In genomic region chr17:49419813-49420212, GRCm38 (mm10) we compare ENCODE assay signal across 26 mouse cellular contexts. TPM values are rescaled to one million over a fixed set of nuclear protein-coding genes. Genes with fewer than 3 reads are reported as not detected.
DNase-seq lines count a peak whose midpoint lies in the region; ATAC-seq and TF ChIP-seq lines count a peak whose summit lies in the region.
"Had no signal": no experiment of that assay in that cellular context is flagged by ENCODE, and none has a peak within 500 bp of the region (broad histone marks: within the 10 kb centered on the region; RNA-seq: fewer than 3 reads in every experiment).

No protein-coding gene starts in this region.

- H3K27me3 ChIP-seq in kidney, postnatal 0 days (ENCODE audit: insufficient read depth, low read length): no peaks in the 10 kb centered on the region
- no peaks in the 10 kb centered on the region for H3K27me3 ChIP-seq in liver, embryonic 15.5 days
- no peaks in the 10 kb centered on the region for H3K27me3 ChIP-seq in liver, embryonic 16.5 days (ENCODE audit: control insufficient read depth, insufficient read depth, low read depth, low read length)
- H3K27me3 ChIP-seq in embryonic facial prominence, embryonic 10.5 days (replicated peaks; ENCODE audit: low read depth, poor library complexity, severe bottlenecking): no peaks in the 10 kb centered on the region
- H3K27me3 ChIP-seq: forebrain, embryonic 13.5 days; heart, embryonic 13.5 days had no signal

- no peak for TF ChIP-seq CTCF in kidney, postnatal 0 days (IDR thresholded peaks at IDR 0.05; ENCODE audit: low read depth)

- no peaks in the 10 kb centered on the region for H3K9me3 ChIP-seq in kidney, postnatal 0 days (replicated peaks; ENCODE audit: low read length)
- H3K9me3 ChIP-seq in liver, embryonic 15.5 days (replicated peaks): no peaks in the 10 kb centered on the region
- H3K9me3 ChIP-seq in liver, embryonic 16.5 days (replicated peaks; ENCODE audit: control insufficient read depth, low read length): no peaks in the 10 kb centered on the region
- H3K9me3 ChIP-seq in embryonic facial prominence, embryonic 10.5 days: no peaks in the 10 kb centered on the region
- H3K9me3 ChIP-seq: forebrain, embryonic 10.5 days; forebrain, embryonic 13.5 days; heart, embryonic 10.5 days; heart, embryonic 13.5 days had no signal

- H3K9ac ChIP-seq in kidney, postnatal 0 days (ENCODE audit: low read depth, low read length): no peak overlapping the region
- H3K9ac ChIP-seq in liver, embryonic 15.5 days: no peak overlapping the region
- no peak overlapping the region for H3K9ac ChIP-seq in liver, embryonic 16.5 days (ENCODE audit: low read depth, low read length)
- H3K9ac ChIP-seq: forebrain, embryonic 13.5 days; heart, embryonic 13.5 days; hindbrain, embryonic 14.5 days had no signal

- no peak overlapping the region for H3K4me2 ChIP-seq in kidney, postnatal 0 days (ENCODE audit: low read length)
- H3K4me2 ChIP-seq in liver, embryonic 15.5 days: no peak overlapping the region
- no peak overlapping the region for H3K4me2 ChIP-seq in liver, embryonic 16.5 days (ENCODE audit: low read depth, low read length)
- H3K4me2 ChIP-seq: forebrain, embryonic 13.5 days; heart, embryonic 13.5 days; hindbrain, embryonic 14.5 days had no signal

- WGBS in kidney, postnatal 0 days: 46% methylated on average over 6 of the region's 6 CpGs
- 55% methylated on average over 6 of the region's 6 CpGs for WGBS in liver, embryonic 15.5 days (ENCODE audit: insufficient replicate concordance)
- 53% methylated on average over 6 of the region's 6 CpGs for WGBS in liver, embryonic 16.5 days (ENCODE audit: insufficient replicate concordance)
- WGBS in embryonic facial prominence, embryonic 10.5 days: 66% methylated on average over 6 of the region's 6 CpGs

- no peak for ATAC-seq in kidney, postnatal 0 days (replicated peaks; ENCODE audit: low FRiP score, low read depth)
- ATAC-seq in liver, embryonic 15.5 days (ENCODE audit: insufficient read depth): peak; percentile 55; the same call in 1 of the 2 replicates
- ATAC-seq in liver, embryonic 16.5 days (ENCODE audit: low read depth): peak; percentile 65; the same call in 1 of the 2 replicates
- ATAC-seq: activated CD4-positive, CD25-positive, alpha-beta regulatory T cell, adult 4 months; CD4-positive, CD25-positive, alpha-beta regulatory T cell, adult 4 months; forebrain, embryonic 13.5 days; forebrain, embryonic 16.5 days had no signal

- H3K4me3 ChIP-seq in kidney, postnatal 0 days (replicated peaks; ENCODE audit: low read depth, low read length): no peak overlapping the region
- no peak overlapping the region for H3K4me3 ChIP-seq in liver, embryonic 15.5 days (replicated peaks)
- H3K4me3 ChIP-seq in liver, embryonic 16.5 days (ENCODE audit: low read depth, low read length): no peak overlapping the region
- H3K4me3 ChIP-seq in embryonic facial prominence, embryonic 10.5 days: no peak overlapping the region
- H3K4me3 ChIP-seq: forebrain, embryonic 10.5 days; forebrain, embryonic 13.5 days; heart, adult 2 months; heart, embryonic 10.5 days; heart, embryonic 13.5 days had no signal

- no peaks in the 10 kb centered on the region for H3K4me1 ChIP-seq in kidney, postnatal 0 days (replicated peaks; ENCODE audit: insufficient read depth, low read length)
- H3K4me1 ChIP-seq in liver, embryonic 15.5 days (replicated peaks): peaks cover 12% of the 10 kb centered on the region; the same call in 1 of the 2 replicates
- H3K4me1 ChIP-seq in liver, embryonic 16.5 days (ENCODE audit: control insufficient read depth, low read depth, low read length): peaks cover 3% of the 10 kb centered on the region
- H3K4me1 ChIP-seq in embryonic facial prominence, embryonic 10.5 days: peaks cover 10% of the 10 kb centered on the region; the same call in 1 of the 2 replicates
- H3K4me1 ChIP-seq: forebrain, embryonic 10.5 days; forebrain, embryonic 13.5 days; heart, embryonic 10.5 days; heart, embryonic 13.5 days had no signal

- peak; percentile 14 for DNase-seq in kidney, postnatal 0 days (ENCODE audit: low spot score)
- DNase-seq in kidney, postnatal 4 days: no peak
- no peak for DNase-seq in spleen, postnatal 4 days (ENCODE audit: low spot score in 2 of 2)
- DNase-seq in embryonic facial prominence, embryonic 10.5 days (ENCODE audit: low spot score): no peak
- DNase-seq: adrenal gland, adult 8-10 months; adrenal gland, postnatal 25 days; cerebellum, adult 11-12 months; cerebellum, adult 8-10 months; cerebellum, postnatal 10 days; cerebellum, postnatal 36 days; embryo, embryonic 11 days; gastrocnemius, postnatal 10 days; gastrocnemius, postnatal 36 days; heart, adult 2 months; heart, postnatal 14 days; heart, postnatal 4 days had no signal

- H3K27ac ChIP-seq in kidney, postnatal 0 days: no peak overlapping the region
- peak overlapping the region; percentile 3; the same call in 1 of the 2 replicates for H3K27ac ChIP-seq in liver, embryonic 15.5 days (replicated peaks)
- H3K27ac ChIP-seq in liver, embryonic 16.5 days (ENCODE audit: low read length): no peak overlapping the region
- no peak overlapping the region for H3K27ac ChIP-seq in embryonic facial prominence, embryonic 10.5 days (replicated peaks)
- H3K27ac ChIP-seq: forebrain, embryonic 10.5 days; forebrain, embryonic 13.5 days; heart, adult 2 months; heart, embryonic 10.5 days; heart, embryonic 13.5 days; hindbrain, embryonic 14.5 days had no signal

- no peaks in the 10 kb centered on the region for H3K36me3 ChIP-seq in kidney, postnatal 0 days (ENCODE audit: insufficient read depth, low read length)
- H3K36me3 ChIP-seq in liver, embryonic 15.5 days (replicated peaks): no peaks in the 10 kb centered on the region
- no peaks in the 10 kb centered on the region for H3K36me3 ChIP-seq in liver, embryonic 16.5 days (ENCODE audit: control insufficient read depth, insufficient read depth)
- H3K36me3 ChIP-seq in embryonic facial prominence, embryonic 10.5 days (replicated peaks): no peaks in the 10 kb centered on the region
- H3K36me3 ChIP-seq: forebrain, embryonic 10.5 days; heart, embryonic 10.5 days; heart, embryonic 13.5 days had no signal

RNA-seq across cellular contexts. Expression of gene Mocs1, which starts 8.3 kb away (rescaled TPM):
- 5.7 and 7.2 TPM in 2 replicates for polyA plus RNA-seq in kidney, postnatal 0 days (2015; fragmentation: Nextera tagmentation; extraction: Ambion mirVana)
- 10.4 and 10.5 TPM in 2 replicates for polyA plus RNA-seq in liver, embryonic 15.5 days (2015; fragmentation: Nextera tagmentation; extraction: Ambion mirVana)
- polyA plus RNA-seq in liver, embryonic 16.5 days (2015; fragmentation: Nextera tagmentation; extraction: Ambion mirVana): 10.7 and 13.1 TPM in 2 replicates
- polyA plus RNA-seq in embryonic facial prominence, embryonic 10.5 days (2016; fragmentation: Nextera tagmentation; extraction: Ambion mirVana): 6.4 and 7.4 TPM in 2 replicates
